Mouse (Mus musculus): ENCODE results near the gene Mc1r.

GRCm38 (mm10) chr8:123428939-123429721 lies 22.2 kb downstream of the Mc1r start:
- TF ChIP-seq POLR2A (IDR thresholded peaks at IDR 0.05; ENCODE audit: borderline replicate concordance, extremely low read depth, low read depth, low read length) (no peak), CTCF (IDR thresholded peaks at IDR 0.05; ENCODE audit: insufficient read depth, low read length) (no peak)
